Comparison of ENCODE assay signal across 8 mouse cellular contexts in the genomic region with DNA sequence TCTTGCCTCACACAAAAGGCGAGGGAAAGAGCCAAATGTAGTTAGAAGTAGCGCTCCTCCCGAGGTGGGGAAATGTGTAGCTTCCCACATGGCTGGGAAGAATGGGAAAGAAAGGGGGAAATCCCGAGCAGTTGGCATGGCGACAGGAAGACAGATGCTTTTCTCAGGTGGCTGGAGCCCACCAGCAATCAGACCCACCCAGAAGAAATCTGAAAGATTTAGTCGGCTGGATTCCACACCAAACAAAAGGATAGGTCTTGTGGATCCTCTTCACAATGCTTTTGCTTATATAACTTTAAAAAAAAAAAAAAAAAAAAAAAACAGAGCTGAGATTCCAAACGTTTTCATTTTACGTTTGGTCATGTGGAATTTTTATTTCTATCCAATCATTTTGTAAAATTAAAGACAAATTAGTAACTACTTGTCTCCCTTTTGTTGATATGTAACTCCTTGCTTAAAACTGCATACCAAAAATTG. TPM values are rescaled to one million over a fixed set of nuclear protein-coding genes. Genes with fewer than 3 reads are reported as not detected.
DNase-seq lines count a peak whose midpoint lies in the region; ATAC-seq and TF ChIP-seq lines count a peak whose summit lies in the region.

No protein-coding gene starts in this region.

- no peak for TF ChIP-seq POLR2A in heart, adult 2 months (IDR thresholded peaks at IDR 0.05; ENCODE audit: insufficient read depth, low read depth, low read length)

- no peak for TF ChIP-seq EP300 in heart, adult 2 months (IDR thresholded peaks at IDR 0.05; ENCODE audit: insufficient read depth, low read depth, low read length)

- H3K9me3 ChIP-seq in limb, embryonic 15.5 days, result no peaks in the 10 kb centered on the region

- H3K27ac ChIP-seq in heart, adult 2 months, result peak overlapping the region; percentile 48
- H3K27ac ChIP-seq in limb, embryonic 15.5 days, result peak overlapping the region; percentile 89

- intact Hi-C loops in heart, adult 2 months (cut with DNase I), result no loop called here
- intact Hi-C loops in heart, postnatal 14 days (cut with DNase I), result no loop called here

- DNase-seq in heart, adult 2 months, result no peak
- DNase-seq in heart, postnatal 14 days, result no peak
- DNase-seq in thymus, postnatal 14 days, result peak; percentile 21
- no peak for DNase-seq in thymus, postnatal 36 days
- no peak for DNase-seq in spleen, postnatal 10 days (ENCODE audit: low spot score in 2 of 2)
- DNase-seq in layer of hippocampus, adult 11-12 months (ENCODE audit: low spot score), result no peak

- H3K36me3 ChIP-seq in heart, adult 2 months (ENCODE audit: control insufficient read depth, insufficient read depth, low read length), result no peaks in the 10 kb centered on the region
- no peaks in the 10 kb centered on the region for H3K36me3 ChIP-seq in limb, embryonic 15.5 days

- no peaks in the 10 kb centered on the region for H3K27me3 ChIP-seq in heart, adult 2 months (ENCODE audit: control insufficient read depth, insufficient read depth, low read length)
- no peaks in the 10 kb centered on the region for H3K27me3 ChIP-seq in limb, embryonic 15.5 days

- peak overlapping the region; percentile 30 for H3K4me3 ChIP-seq in heart, adult 2 months
- H3K4me3 ChIP-seq in limb, embryonic 15.5 days, result peak overlapping the region; percentile 27

- no peak for TF ChIP-seq CTCF in heart, adult 2 months (IDR thresholded peaks at IDR 0.05)

- peaks cover 14% of the 10 kb centered on the region for H3K4me1 ChIP-seq in heart, adult 2 months (ENCODE audit: control insufficient read depth, insufficient read depth, low read length)
- H3K4me1 ChIP-seq in limb, embryonic 15.5 days, result peaks cover 30% of the 10 kb centered on the region

- no peaks in the 10 kb centered on the region for H3K79me2 ChIP-seq in heart, adult 2 months (replicated peaks; ENCODE audit: control insufficient read depth, insufficient read depth, low read length)

- H3K4me2 ChIP-seq in limb, embryonic 15.5 days, result peak overlapping the region; percentile 41

- WGBS in heart, adult 2 months, result 35% methylated on average over 8 of the region's 8 CpGs
- 7% methylated on average over 8 of the region's 8 CpGs for WGBS in limb, embryonic 15.5 days

- H3K9ac ChIP-seq in heart, adult 2 months (ENCODE audit: low read depth, low read length), result no peak overlapping the region
- H3K9ac ChIP-seq in limb, embryonic 15.5 days, result no peak overlapping the region

- no peak for ATAC-seq in limb, embryonic 15.5 days (ENCODE audit: insufficient number of reproducible peaks, low FRiP score, low TSS enrichment, low read depth)
- no peak for ATAC-seq in erythroblast, adult 5-6 weeks (replicated peaks; ENCODE audit: low FRiP score, poor library complexity, severe bottlenecking)

RNA-seq across cellular contexts. Expression of a gene that starts 10.0 kb away (rescaled TPM):
- total RNA-seq in heart, adult 2 months (2021), result 10 to 100 TPM; 13.0 to 14.9 TPM
- polyA plus RNA-seq in heart, adult 2 months (2012; rRNA removed), result 11.7 and 19.0 TPM in 2 replicates
- total RNA-seq in heart, postnatal 14 days (2021), result 10 to 100 TPM; 13.9 to 21.2 TPM
- polyA plus RNA-seq in limb, embryonic 15.5 days (2015; fragmentation: Nextera tagmentation; extraction: Ambion mirVana), result 49.4 and 60.6 TPM in 2 replicates
- 8.6 and 44.8 TPM in 2 replicates for total RNA-seq in erythroblast, adult 5-6 weeks (2015; ENCODE audit: low replicate concordance)
- 6.6 and 11.4 TPM in 2 replicates for total RNA-seq in erythroblast, adult 5-6 weeks (2017; ENCODE audit: low replicate concordance)
